Mouse (Mus musculus): ENCODE data around the gene Pkd2. TPM values are rescaled to one million over a fixed set of nuclear protein-coding genes. Genes with fewer than 3 reads are reported as not detected.

The Pkd2 gene
- polyA plus RNA-seq, 1 experiment from 2014 or later: 7.1 TPM

DNA sequence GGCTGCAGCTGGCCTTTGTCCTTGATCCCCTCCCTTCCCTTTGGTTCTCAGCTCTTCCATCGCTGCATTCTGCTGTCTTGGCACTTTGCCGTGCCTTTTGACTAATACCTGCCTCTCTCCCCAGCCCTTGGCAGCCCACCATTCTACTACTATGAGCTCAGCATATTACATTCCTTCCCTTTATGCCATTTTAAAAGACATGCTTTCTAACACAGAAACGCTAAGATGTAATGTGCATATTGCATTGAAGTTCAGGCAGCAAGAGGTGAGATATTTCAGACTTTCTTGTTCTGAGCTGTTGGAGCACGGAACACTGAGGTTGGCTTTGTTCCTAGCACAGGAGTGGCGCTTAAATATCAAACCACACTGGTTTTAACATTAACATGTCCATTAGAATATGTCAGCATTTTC lies 11.7 kb downstream of the Pkd2 start:
- no peaks in the 10 kb centered on the region for H3K27me3 ChIP-seq (ENCODE audit: low read depth, poor library complexity, severe bottlenecking)
- H3K27ac ChIP-seq (replicated peaks): no peak overlapping the region
- H3K4me3 ChIP-seq: no peak overlapping the region
- H3K9me3 ChIP-seq (replicated peaks): no peaks in the 10 kb centered on the region
- H3K4me1 ChIP-seq: no peaks in the 10 kb centered on the region
- peaks cover 64% of the 10 kb centered on the region for H3K36me3 ChIP-seq
- no peak for DNase-seq (ENCODE audit: low spot score)
- WGBS: 92% methylated on average over 5 of the region's 5 CpGs

DNA sequence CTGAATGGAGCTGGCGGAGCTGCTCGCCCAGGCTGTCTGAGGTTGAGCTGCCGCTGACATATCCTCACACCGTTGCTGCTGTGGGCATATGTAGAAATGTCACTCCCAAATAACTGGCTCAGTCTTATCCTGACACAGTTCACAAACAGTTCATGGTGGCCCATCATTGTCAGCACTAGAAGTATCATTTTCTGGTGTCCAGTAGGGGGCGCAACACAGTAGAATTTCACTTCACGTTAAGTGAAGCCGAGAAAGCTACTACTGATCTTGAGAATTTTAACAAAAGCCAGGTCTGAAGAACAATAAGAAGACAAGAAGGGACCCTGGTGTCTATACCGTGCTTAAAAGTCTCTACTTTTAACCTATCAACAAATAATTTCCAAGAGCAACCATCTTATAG lies 13.1 kb downstream of the Pkd2 start:
- 97% methylated on average over 8 of the region's 8 CpGs for WGBS
- no peak for DNase-seq (ENCODE audit: low spot score)

GRCm38 (mm10) chr5:104480367-104480766 lies 21.1 kb downstream of the Pkd2 start:
- H3K36me3 ChIP-seq: peaks cover 78% of the 10 kb centered on the region
- WGBS: 93% methylated on average over 7 of the region's 7 CpGs
- H3K9me3 ChIP-seq (replicated peaks): no peaks in the 10 kb centered on the region
- DNase-seq (ENCODE audit: low spot score): no peak
- H3K27ac ChIP-seq (replicated peaks): no peak overlapping the region
- no peaks in the 10 kb centered on the region for H3K4me1 ChIP-seq
- no peaks in the 10 kb centered on the region for H3K27me3 ChIP-seq (ENCODE audit: low read depth, poor library complexity, severe bottlenecking)
- no peak overlapping the region for H3K4me3 ChIP-seq

More for the DNA sequence above, 13.1 kb downstream of the Pkd2 start:
- Histone ChIP-seq H3K9me3 (replicated peaks) (no peaks in the 10 kb centered on the region), H3K27me3 (ENCODE audit: low read depth, poor library complexity, severe bottlenecking) (no peaks in the 10 kb centered on the region), H3K4me1 (no peaks in the 10 kb centered on the region), H3K4me3 (no peak overlapping the region), H3K36me3 (peaks cover 58% of the 10 kb centered on the region), H3K27ac (replicated peaks) (no peak overlapping the region)

- peaks cover 86% of the 10 kb centered on the region for H3K36me3 ChIP-seq
- no peaks in the 10 kb centered on the region for H3K9me3 ChIP-seq (replicated peaks)
- 90% methylated on average over 8 of the region's 8 CpGs for WGBS
- no peak overlapping the region for H3K4me3 ChIP-seq
- H3K27ac ChIP-seq (replicated peaks): no peak overlapping the region
- DNase-seq (ENCODE audit: low spot score): no peak
- H3K27me3 ChIP-seq (ENCODE audit: low read depth, poor library complexity, severe bottlenecking): no peaks in the 10 kb centered on the region
- H3K4me1 ChIP-seq: no peaks in the 10 kb centered on the region
Measured at GRCm38 (mm10) chr5:104482856-104483255, 23.6 kb downstream of the Pkd2 start.

DNA sequence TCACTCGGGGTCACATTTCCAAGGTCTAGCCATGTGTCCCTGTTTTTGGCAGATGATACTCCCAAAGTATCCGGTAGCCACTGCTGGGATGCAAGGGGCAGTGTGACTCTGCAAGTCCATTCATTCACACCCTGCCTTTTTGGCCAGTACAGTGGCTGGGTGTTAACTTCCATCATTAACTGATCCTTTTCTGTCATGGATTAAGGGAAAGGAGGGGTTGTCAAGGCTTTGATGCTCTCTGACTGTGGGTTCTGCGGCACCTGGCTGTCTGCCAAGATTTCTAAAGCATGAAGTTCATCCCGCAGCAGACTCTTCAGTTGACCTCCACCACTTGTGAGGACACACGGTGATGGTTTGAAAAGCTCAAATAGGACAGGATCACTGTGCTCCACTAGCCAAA lies 32.3 kb downstream of the Pkd2 start:
- H3K36me3 ChIP-seq: peaks cover 91% of the 10 kb centered on the region
- 92% methylated on average over 5 of the region's 5 CpGs for WGBS
- no peaks in the 10 kb centered on the region for H3K27me3 ChIP-seq (ENCODE audit: low read depth, poor library complexity, severe bottlenecking)
- H3K4me3 ChIP-seq: no peak overlapping the region
- H3K4me1 ChIP-seq: no peaks in the 10 kb centered on the region
- DNase-seq (ENCODE audit: low spot score): no peak
- no peak overlapping the region for H3K27ac ChIP-seq (replicated peaks)
- H3K9me3 ChIP-seq (replicated peaks): no peaks in the 10 kb centered on the region

DNA sequence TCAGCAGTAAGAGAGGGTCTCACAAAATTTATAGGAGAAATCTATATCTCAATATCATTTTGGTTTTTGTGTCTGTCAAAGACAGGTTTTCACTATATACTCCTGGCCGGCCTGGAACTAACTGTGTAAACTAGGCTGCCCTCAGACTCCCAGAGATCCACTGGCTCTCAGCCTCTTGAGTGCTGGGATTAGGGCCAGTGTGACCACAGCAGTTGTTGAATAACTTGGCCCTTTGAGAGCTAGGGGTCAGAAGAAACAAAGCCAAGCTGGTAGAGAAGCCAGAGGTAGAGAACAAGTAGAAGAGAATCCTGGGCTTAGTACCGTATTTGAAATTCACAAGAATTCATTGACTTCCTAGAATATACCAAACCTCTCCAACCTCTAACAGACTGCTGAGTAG lies 45.6 kb downstream of the Pkd2 start:
- no peak overlapping the region for H3K27ac ChIP-seq (replicated peaks)
- H3K9me3 ChIP-seq (replicated peaks): no peaks in the 10 kb centered on the region
- no peak overlapping the region for H3K4me3 ChIP-seq
- no peak for DNase-seq (ENCODE audit: low spot score)
- H3K4me1 ChIP-seq: peaks cover 10% of the 10 kb centered on the region
- WGBS: 84% methylated on average over 2 of the region's 2 CpGs
- no peaks in the 10 kb centered on the region for H3K27me3 ChIP-seq (ENCODE audit: low read depth, poor library complexity, severe bottlenecking)
- peaks cover 67% of the 10 kb centered on the region for H3K36me3 ChIP-seq

GRCm38 (mm10) chr5:104507829-104508194 lies 48.6 kb downstream of the Pkd2 start:
- H3K4me1 ChIP-seq: peaks cover 10% of the 10 kb centered on the region
- peaks cover 67% of the 10 kb centered on the region for H3K36me3 ChIP-seq
- 0% methylated on average over 2 of the region's 2 CpGs for WGBS
- peak overlapping the region; percentile 97 for H3K27ac ChIP-seq (replicated peaks)
- no peaks in the 10 kb centered on the region for H3K27me3 ChIP-seq (ENCODE audit: low read depth, poor library complexity, severe bottlenecking)
- peak overlapping the region; percentile 78 for H3K4me3 ChIP-seq
- peaks cover 20% of the 10 kb centered on the region for H3K9me3 ChIP-seq (replicated peaks)
- no peak for DNase-seq (ENCODE audit: low spot score)

GRCm38 (mm10) chr5:104508195-104508891 lies 49.1 kb downstream of the Pkd2 start, which contains the start of gene BC005561:
TSS of gene BC005561 (plus strand) at chr5:104508352.
- Histone ChIP-seq H3K36me3 (peaks cover 67% of the 10 kb centered on the region), H3K27ac (replicated peaks) (peak within 1 kb of the TSS; percentile 97)
- WGBS: under 1% methylated on average over 79 of the region's 83 CpGs

DNA sequence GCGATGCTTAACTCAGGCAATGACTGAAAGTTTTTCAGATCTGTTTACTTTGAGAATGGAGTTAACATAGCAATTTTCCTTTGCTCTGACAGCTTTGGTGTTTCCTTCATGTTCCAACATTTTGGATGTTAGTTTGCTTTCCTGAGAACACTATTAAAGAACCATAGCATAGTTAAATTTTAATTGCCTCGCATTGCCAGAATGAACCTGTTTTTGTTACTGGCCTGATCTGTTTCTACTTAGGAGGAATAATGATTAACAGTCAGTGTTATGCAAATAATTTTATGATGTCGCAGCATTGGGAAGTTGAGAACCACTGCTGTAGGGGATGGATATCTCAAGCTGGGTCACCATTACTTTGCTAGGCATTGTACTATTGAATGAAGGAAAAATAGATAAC lies 52.0 kb downstream of the Pkd2 start:
- H3K27ac ChIP-seq (replicated peaks): no peak overlapping the region
- peaks cover 54% of the 10 kb centered on the region for H3K9me3 ChIP-seq (replicated peaks)
- no peak for DNase-seq (ENCODE audit: low spot score)
- no peak overlapping the region for H3K4me3 ChIP-seq
- H3K4me1 ChIP-seq: peaks cover 10% of the 10 kb centered on the region
- WGBS: 96% methylated on average over 3 of the region's 3 CpGs
- peaks cover 71% of the 10 kb centered on the region for H3K36me3 ChIP-seq
- H3K27me3 ChIP-seq (ENCODE audit: low read depth, poor library complexity, severe bottlenecking): no peaks in the 10 kb centered on the region

More at GRCm38 (mm10) chr5:104508195-104508891, 49.1 kb downstream of the Pkd2 start, which contains the start of gene BC005561:
- peak; percentile 91 for DNase-seq (ENCODE audit: low spot score)
- Histone ChIP-seq H3K4me3 (peak within 1 kb of the TSS; percentile 78), H3K27me3 (ENCODE audit: low read depth, poor library complexity, severe bottlenecking) (no peaks in the 10 kb centered on the region), H3K4me1 (peaks cover 10% of the 10 kb centered on the region), H3K9me3 (replicated peaks) (peaks cover 25% of the 10 kb centered on the region)

DNA sequence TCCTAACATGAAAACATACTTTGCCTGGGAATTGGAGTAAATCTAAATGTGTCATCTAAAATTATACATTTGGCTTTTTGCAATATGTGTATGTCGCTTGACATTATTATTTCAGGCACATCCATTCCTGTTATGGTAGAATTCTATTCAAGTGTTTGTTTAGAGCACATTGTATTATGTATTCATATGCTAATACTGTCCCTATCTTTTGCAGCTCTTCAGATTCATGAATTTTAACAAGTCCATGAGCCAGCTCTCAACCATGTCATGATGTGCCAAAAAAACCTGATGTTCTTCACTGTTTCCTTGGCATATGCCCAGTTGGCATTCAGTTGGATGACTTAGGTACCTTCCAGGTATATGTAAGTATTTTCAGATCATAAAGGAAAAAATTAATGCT lies 79.4 kb downstream of the Pkd2 start:
- H3K27me3 ChIP-seq (ENCODE audit: low read depth, poor library complexity, severe bottlenecking): no peaks in the 10 kb centered on the region
- no peak overlapping the region for H3K4me3 ChIP-seq
- H3K27ac ChIP-seq (replicated peaks): no peak overlapping the region
- H3K36me3 ChIP-seq: peaks cover 99% of the 10 kb centered on the region
- H3K4me1 ChIP-seq: no peaks in the 10 kb centered on the region
- 97% methylated on average over 1 of the region's 1 CpGs for WGBS
- no peak for DNase-seq (ENCODE audit: low spot score)
- H3K9me3 ChIP-seq (replicated peaks): peaks cover 4% of the 10 kb centered on the region

- H3K27me3 ChIP-seq (ENCODE audit: low read depth, poor library complexity, severe bottlenecking): no peaks in the 10 kb centered on the region
- H3K4me3 ChIP-seq: no peak overlapping the region
- peaks cover 4% of the 10 kb centered on the region for H3K9me3 ChIP-seq (replicated peaks)
- H3K4me1 ChIP-seq: no peaks in the 10 kb centered on the region
- no peak for DNase-seq (ENCODE audit: low spot score)
- 92% methylated on average over 4 of the region's 4 CpGs for WGBS
- peaks cover 99% of the 10 kb centered on the region for H3K36me3 ChIP-seq
- no peak overlapping the region for H3K27ac ChIP-seq (replicated peaks)
Measured at GRCm38 (mm10) chr5:104539331-104539730, 80.1 kb downstream of the Pkd2 start.

Measured in midbrain, embryonic 10.5 days (tissue).